Mouse (Mus musculus): Measurements from ENCODE around the gene Slit3.

Gene Slit3

DNA sequence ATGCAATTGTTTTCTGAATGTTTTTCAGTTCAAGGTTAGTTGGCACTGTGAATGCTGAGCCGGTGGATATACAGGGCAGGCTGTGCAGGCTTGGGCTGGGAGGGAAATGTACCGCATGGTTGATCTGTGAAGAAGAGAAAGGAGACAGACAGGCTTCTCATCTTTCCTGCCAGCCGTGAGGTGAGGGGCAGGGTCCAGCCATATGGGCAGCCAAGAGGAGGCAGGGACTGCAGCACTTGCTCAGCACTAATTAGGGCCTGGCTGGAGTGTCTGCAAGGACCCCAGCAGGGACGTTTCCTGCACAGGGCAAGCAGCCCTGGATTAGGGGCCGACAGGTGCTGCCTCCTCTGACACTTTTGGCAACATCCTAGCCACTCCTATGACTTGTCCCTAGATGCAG, 184.1 kb downstream of the Slit3 start:
- no peak for DNase-seq (ENCODE audit: low spot score)

DNA sequence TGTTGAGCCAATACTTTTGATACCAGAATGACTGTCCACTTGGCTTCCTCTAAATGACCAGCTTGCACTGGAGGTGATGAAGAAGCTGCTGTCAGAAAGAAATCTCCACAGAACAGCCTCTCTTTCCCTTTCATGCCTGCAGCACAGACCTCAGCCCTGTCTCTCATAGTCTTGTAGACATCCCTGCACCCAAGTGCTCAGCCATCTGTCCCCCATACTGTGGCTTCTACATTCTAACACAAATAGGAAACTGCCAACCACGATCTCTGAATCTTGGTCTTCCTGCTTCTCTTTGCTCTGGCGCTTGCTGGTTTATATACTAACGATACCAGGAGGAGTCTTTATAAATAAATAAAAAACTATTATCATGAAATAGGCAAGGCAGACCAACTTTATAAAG, 184.9 kb downstream of the Slit3 start:
- no peak for DNase-seq (ENCODE audit: low spot score)

DNA sequence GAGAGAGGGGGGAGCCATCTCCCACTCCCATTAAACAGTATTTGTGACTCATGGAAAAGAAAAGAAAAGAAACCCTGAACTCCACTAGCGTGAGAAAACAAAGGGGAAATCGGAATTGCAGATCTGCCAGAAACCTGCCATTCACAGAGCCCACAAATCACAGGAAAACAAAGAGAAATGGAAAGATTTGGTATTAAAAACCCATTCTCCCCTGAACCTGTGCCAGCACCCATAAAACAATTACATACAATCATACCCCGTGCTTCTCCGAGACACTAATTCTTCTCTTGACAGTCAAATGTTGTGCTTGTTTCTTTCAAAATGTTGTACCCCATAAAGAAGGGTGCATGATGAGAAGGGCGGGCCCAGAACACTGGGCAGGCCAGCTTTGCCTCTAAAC, 185.9 kb downstream of the Slit3 start:
- no peak for DNase-seq (ENCODE audit: low spot score)

DNA sequence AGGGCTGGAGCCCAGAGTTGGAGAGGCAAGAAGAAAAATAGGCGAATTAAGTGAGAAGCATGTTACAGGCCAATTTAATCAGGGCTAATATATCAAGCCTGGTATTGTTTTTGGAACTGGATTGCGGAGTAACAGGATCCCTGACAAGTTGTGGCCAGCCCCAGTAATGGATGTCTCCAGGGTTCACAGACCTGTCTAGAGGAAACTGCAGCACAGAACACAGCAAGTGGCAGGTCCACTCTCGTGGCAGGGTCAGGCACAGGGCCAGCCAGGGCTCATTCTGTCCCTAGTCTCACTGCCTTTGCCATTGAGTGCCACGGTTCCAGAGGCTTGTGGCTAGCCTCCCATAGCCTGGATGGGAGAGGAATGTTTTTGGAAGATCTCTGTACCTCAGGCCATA, 187.0 kb downstream of the Slit3 start:
- no peak for DNase-seq (ENCODE audit: low spot score)

DNA sequence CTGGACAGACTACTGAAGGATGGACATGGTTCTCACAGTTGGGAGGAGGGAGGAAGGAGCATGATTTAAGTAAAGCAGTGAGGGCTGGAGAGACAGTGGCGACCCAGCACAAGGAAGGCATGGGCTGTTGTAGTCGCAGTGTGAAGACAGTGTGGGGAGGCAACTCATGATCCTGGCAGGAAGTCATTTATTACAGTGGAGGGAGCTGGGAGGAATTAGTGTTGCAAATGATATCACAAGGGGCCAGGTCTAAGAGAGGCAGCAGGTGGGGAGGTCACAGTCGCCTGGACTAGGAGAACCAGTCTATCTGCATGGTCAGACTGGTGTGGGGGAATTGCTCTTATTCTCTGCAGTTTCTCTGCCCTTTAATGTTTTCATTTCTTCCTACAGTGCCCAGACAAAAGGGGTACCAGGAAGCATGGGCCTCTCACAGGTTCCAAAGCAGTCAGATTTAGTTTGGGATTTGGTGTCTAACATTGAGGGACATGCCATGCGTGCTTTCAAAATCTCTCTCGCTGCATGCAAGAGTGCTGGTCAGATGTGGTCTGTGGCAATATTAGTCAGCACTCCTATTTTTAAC, 194.5 kb downstream of the Slit3 start:
- no peak for DNase-seq (ENCODE audit: low spot score)

DNA sequence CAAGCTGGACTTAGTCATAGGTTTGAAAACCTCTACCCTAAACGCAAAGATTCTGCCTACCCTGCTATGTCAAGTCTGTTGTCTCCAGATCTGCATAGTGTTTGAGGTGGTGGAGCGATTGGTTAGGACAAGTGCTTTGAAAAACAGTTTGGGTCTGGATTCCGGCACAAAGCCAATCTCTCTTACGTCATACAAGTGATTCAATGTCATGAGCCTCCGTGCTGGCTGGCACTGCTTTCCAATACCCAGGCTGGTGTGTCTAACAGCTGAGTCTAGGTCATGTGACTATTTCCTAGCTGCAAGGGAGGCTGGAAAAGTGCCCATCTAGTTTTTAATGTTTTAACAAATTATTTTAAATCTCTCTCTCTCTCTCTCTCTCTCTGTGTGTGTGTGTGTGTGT, 196.2 kb downstream of the Slit3 start:
- no peak for DNase-seq (ENCODE audit: low spot score)

DNA sequence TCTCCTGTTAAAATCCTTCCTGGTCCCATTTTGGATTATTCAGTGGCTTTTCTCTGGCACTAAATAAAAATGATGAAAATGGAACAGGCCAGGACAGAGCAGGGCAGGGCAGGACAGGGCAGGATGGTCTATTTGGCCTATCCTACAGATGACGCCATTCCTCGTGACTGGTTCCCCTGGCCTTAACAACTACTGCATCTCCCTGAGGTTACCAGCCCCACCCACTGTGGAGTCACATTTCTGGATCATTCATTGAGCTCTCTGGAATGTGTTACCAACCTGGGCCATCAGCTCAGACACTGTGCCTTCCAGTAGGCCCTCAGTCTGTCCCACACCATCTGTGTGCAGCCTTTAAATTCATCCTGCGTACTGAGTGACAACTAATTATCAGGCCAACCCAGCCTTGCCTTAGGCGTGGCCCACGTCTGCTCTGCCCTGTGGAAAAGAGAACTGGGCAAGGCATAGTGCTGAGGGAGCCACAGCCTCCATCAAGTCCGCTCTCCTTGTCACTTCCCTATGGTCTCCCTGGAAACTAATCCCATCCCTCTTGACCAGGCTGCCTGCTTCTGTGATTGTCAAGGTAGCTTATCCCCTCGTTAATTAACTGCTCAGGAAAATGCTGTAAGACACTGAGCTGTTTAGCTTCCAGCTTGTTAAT, 196.9 kb downstream of the Slit3 start:
- no peak for DNase-seq (ENCODE audit: low spot score)

DNA sequence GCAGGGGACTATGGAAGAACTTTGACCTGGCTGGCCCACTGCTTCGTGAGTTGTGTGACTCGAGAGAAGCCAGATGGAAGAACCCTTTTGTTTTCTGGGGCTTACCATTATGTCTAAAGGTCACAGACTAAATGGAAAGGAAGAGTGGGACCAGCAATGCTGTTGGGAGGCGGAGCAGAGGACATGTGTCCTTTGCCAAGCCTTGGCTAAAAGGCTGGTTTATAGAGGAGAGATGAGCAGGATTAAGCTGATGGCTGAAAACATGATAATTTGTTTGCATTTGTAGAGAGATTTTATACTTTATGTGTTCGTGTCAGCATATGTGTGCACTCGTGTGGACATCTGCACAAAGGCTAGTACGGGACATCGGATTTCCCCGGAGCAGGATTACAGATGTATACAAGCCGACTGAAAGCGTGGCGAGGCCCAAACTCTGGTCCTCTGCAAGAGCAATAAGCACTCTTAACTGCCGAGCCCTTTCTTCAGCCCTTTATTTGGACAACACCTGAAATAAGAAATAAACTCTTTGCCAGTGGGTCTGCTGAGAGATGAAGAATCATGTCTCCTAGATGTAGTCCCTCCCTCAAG, 197.5 kb downstream of the Slit3 start:
- DNase-seq (ENCODE audit: low spot score), result no peak

DNA sequence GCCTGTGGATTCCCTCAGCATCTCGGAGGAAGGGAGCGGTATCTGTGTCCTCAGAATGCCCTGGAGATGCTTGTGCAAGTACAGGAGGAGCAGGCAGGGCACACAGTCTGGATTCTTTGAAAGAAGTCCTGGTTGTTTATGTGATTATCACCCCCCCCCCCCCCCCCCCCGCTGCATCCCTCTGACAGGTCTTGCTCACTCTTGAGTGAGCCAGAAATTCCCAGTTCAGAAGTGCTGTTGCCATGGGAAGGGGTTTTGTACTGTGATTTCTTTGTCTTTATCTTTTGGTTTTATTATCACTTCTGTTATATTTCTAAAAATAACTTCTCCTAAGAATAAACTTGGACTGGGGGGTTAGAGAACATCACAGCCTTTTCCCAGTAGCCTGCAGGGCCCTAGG, 199.5 kb downstream of the Slit3 start:
- no peak for DNase-seq (ENCODE audit: low spot score)

DNA sequence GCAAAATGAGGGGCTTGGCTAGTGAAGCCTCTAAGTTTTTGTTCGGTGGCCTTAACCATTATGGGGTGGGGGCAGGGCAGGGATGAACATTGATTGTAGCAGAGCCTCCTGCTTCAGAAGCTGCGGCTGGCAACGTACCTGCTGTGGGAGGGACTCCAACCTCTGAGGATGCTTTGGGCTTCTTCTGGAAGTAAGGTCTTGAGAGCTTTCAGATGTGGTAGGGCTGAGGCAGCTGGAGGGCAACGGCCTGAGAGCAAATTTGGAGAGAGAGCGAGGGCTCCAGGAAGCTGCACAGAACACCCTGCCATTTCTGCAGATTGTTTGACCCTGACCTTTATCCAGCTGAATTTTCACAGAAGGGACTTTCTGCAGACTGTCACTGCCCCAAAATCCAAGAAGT, 203.4 kb downstream of the Slit3 start:
- no peak for DNase-seq (ENCODE audit: low spot score)

DNA sequence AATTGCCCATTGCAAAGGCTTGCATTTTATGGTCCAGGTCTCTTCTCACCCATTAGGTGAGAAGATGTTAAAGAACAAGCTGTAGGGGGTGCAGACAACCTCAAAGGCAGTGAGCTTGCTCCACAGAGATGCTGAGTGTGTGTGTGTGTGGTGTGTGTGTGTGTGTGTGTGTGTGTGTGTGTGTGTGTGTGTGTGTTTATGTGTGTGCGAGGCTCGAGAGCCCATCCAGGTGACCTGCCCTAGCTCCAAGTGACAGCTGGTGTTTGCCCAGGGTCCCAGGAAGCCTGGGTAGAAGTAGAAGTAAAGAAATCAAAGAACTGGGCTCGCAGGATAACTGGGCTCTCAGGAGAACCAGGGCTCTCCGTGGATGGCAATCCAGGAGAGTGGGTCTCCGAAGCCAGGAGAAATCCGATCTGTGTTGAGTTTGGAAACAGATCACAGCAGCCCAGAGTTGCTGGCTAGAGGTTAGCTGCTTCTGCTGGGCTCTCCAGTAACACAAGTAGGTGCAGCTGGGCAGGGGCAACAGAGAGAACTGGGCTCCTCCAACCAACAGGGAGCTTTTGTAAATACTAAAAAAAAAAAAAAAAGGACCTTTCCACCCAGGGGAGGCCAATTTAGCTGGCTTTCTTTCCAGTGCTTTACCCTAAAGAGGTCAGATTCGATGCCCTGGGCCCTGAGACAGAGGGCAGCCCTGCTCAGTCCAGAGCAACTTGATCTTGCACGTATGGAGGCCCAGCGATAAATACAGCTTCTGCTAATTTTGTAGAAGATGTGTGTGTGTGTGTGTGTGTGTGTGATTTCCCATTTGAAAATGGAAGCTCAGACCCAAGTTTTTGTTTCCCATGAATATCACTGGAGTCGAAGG, 204.3 kb downstream of the Slit3 start:
- no peak for DNase-seq (ENCODE audit: low spot score)

DNA sequence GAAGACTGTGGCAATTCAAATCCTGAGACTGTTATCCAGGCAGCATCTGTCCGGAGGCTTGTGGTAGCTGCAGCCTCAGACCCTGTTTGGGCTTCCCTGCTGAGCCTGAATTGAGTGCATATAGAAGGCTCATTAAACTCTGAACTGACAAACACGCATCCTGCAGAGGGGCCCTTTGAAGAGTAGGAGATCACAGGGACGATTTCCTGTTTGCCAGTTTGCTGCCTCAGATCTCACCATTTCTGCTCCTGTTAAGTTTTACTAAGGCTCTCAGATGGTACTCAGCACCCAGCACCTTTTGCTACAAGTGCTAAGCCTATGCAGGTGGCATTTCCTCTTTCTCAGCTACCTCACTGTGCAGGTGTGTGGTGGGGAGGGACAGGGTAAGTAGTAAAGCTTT, 205.3 kb downstream of the Slit3 start:
- DNase-seq (ENCODE audit: low spot score), result no peak

DNA sequence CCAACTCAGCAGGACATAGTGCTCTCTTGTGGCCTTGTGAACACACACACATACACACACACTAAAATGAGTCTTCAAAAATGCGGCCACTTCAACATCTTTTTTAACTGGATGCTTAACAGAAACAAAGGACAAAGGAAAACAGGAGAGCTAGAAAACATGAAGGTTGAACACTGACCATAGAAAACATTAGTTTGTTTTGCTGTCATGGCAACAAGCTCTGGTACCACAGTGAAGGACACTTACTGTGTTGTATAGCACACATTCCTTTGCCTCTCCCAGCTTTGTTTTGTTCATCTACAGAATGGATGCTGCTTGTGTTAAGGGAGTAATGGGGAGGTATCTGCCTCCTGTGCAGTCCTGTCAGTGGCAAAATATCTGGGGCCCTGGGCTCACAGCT, 206.9 kb downstream of the Slit3 start:
- no peak for DNase-seq (ENCODE audit: low spot score)

DNA sequence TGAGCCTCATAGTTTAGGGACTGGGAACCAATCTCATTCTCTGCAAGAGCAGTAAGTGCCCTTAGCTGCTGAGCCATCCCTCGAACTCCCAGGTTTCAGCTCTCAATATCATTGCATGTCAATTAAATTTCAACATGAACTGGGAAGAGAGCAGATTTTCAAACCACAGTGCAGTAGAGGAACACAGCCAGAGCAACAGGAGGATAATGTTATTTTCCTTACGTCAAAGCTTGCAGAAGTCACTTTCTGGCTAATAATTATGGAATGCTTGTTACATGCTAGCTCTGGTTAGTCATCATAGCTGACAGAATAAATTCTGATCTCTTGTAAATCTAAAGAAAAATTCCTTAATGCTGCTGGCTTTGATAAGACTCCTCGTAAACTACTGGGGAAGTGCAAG, 210.5 kb downstream of the Slit3 start:
- DNase-seq (ENCODE audit: low spot score), result no peak

DNA sequence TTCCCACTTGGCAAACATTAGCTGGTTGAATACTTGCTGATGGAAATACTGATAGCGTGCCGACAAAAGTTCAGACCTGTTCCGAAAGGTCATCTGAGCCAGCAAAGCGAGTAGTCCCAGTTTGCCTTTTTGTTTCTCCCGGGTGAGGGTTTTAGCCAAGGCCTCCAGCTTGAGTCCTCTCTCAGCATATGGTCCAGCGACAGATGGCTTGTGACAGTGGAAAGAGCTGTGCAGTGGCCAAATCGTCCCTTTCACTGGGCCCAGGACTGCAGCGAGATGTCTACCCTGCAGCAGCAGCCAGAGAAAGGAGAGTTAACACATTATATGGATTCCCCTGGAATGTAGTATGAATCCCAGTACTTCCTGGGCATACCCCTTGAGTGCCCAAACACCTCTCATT, 215.5 kb downstream of the Slit3 start:
- DNase-seq (ENCODE audit: low spot score), result no peak

DNA sequence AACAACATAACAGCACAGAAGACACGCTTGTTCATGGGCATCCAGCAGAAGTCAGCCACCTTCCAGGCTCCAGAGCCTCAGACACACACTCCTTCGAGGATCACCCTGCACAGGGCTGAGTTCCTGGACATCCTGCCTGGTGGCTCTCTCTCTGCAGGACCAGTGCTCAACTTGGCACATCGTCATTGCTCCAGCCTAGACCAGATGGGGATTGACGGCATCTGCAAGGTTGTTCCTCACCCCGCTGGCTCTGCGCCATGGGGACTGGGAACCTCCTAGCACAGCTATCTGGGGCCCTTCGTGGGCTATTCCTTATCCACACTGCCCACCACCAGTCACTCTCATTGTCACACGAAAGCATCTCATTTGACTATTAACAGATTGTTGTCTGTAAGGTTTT, 216.5 kb downstream of the Slit3 start:
- no peak for DNase-seq (ENCODE audit: low spot score)

DNA sequence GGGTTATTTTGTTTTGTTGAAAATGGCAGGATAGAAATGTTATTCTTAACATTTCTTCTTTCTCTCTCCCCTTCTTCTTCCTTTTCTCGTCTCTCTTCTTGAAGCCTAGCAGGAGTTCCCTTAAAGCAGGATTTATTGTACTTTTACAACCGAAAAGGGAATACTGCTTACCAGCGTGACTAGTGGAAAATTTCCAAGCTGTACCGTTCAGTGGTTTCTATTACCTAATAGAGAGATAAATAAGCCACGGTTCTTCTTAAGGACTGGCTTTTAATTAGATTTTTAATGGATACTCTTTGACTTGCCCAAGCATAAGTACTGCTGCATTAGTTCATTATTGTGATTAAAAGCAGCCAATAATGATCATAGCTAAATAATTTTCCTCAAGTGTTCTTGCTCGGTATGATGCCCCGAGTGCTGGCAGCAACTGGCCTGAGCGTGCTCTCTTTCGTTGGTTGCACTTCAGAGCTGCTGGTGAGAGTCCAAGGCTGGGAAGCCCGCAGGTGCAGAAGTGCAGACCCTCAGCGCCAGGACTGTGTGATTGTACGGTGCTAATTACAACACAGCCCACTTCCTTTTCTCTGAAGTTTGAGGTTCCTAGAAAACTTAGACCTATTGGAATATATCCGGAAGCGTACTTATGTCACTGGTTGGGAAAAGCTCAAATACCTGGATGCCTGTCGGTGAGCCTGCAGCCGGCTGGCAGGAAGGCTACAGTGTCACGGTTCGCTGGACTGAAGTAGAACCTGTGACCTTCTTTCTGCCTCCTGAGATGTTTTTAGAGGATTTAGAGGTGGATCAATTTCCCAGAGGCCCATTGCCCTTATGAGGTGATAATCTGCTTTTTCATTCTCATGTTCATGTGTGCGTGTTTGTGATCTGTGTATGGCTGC, 217.1 kb downstream of the Slit3 start:
- DNase-seq (ENCODE audit: low spot score), result no peak

DNA sequence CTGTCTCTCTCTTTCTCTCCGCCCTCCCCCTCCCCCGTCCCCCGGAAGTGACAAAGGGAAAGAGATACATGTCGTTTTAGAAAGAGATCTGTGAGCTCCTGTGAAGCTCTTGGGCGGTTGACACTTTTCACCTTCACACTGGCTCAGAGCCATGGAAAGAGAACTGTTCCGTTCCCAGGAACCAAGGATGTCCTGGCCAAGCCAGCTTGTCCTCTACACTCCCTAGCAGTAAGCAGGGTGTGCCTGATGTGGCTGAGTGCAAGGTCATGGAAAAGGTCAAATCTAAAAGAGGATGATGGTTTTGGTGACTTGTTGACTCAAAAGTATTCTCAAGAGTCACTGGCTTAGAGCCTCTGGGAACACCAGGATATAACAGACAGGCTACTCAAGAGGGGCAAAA, 219.7 kb downstream of the Slit3 start:
- DNase-seq (ENCODE audit: low spot score), result no peak

DNA sequence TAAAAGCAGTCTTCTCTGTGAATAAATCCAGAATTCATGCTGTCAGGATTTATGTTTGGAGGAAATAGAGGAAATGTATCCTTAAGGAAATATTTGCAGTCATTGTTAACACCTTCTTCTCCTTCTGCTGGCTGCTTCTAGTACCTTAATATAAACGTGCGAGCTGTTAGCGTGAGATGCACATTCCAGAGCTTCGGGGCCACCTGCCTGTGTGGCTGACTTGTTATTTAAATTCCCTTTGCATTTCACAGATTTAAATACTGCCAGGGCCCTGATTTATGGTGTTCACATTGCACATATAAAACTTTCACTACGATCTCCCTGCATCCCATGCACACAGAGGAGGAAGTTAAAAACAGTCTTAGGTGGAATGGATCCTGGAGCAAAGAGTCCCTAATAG, 221.5 kb downstream of the Slit3 start:
- no peak for DNase-seq (ENCODE audit: low spot score)

DNA sequence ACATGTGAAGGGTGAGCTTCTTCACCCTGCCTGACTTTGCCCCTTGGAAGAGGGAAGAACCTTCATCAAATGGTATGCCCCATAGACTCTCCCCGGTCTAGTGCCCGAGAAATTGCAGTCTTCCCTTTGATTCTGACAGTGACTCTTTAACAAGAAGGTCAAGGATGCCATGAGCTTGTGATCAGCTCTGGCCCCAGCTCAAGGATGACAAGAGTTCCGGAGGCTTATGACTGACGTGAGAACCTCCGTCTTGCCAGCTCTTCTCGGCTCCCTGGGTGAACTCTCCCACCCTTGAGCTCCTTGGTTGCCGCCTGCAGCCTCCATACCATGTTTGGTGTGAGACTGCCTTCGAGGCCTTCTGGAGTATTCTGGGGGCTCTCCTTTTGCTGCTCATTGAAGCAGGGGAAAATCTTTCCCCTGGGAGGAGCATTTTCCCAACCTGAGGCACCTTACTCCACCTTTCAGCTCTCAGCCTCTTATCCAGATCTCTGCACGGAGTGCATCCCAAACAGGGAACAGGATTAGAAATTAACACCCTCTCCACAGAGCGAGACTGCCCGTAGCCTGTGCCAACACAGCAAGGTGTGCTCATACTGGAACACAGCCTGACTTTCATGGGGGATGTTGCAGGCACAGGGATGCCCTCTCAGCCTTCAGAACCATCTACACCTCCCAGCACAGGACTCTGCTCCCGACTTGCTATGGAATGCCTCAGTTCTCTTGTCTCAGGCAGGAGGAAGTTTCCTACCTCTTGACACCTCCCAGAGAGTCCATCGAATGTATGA, 224.9 kb downstream of the Slit3 start:
- no peak for DNase-seq (ENCODE audit: low spot score)

DNA sequence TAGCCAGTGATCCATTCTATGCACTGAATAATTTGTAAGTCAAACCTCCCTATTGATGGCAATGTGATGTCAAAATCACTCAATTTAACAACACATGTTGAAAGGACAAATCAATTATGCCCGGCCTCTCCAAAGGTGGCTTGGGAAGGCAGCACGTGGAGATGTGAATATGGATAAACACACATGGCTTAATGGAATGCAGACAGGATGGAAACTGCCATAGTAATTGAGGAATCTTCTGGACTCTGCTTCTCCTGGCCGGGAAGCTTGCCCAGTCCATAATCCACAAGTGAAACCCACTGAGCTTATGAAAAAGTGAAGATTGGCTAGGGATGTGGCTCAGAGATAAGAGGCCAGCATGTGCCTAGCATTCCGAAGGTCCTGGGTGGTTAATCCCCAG, 227.1 kb downstream of the Slit3 start:
- no peak for DNase-seq (ENCODE audit: low spot score)

Data from c-Kit-positive CD71-positive TER-119-positive erythroid progenitor cells, embryonic 14.5 days (primary cell).